Mouse (Mus musculus) erythroblast, adult 5-6 weeks (primary cell): Measurements from ENCODE around the gene Sema6d. TPM values are rescaled to one million over a fixed set of nuclear protein-coding genes. Genes with fewer than 3 reads are reported as not detected.

Experiments
- ATAC-seq: replicated peaks from 2 replicates; pipeline ENCODE4 v1.8.0; 2016; ENCODE audit warnings: moderate number of reproducible peaks, mild to moderate bottlenecking, moderate TSS enrichment, inconsistent platforms; ENCODE audit not compliant: poor library complexity, low FRiP score, severe bottlenecking
- total RNA-seq, 2 experiments: library from RNA; stranded (forward) in 1 of 2; stranded (reverse) in 1 of 2; fragments of 150-400 nt in 1 of 2; fragments of 200-764, 138-1000 nt in 1 of 2; gene quantifications; 2 replicates each; pipeline versions ENCODE4 v1.2.3 to v1.2.4; 2015 to 2017; ENCODE audit warnings: low replicate concordance in 2 of 2

Sema6d gene
- total RNA-seq, 2 experiments from 2014 or later = 0.85 to 0.96 TPM

DNA sequence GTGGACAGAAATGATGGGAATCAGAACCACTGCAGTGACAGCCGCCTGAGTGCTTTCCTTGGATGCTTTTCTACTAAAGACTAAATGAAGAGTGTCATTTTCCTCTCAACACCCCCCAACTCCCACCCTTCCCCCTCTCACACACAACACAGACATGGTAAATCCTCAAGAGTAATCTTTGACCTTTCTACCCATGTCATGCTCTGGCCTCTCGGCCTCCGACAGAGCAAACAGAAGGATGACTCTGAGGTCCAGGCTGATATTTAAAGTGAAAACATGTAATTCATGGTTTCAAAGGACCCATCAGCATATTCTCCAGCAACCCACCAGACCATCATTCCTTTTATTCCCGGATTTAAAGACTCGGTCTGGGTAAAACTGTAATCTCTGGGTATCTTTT is 518.2 kb downstream of the Sema6d start:
- no peak for ATAC-seq

DNA sequence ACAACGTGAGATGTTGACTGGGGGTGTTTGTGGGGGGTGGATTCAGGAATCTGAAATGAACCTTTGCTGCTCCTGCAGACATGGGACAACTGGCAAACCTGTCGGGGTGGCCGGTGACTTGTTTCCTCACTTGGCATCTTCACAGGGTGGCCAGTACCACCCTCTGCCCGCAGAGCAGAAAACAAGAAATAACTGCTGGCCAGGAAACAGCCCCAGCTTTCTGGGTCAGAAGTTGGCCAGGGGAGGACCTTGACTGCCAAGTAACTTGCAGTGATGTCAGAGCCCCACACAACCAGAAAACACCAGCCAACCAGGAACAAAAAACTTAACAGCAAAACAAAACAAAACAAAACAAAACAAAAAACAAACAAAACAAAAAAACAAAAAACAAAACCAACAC is 518.8 kb downstream of the Sema6d start:
- no peak for ATAC-seq

GRCm38 (mm10) chr2:124609014-124609413 is 519.2 kb downstream of the Sema6d start:
- ATAC-seq = no peak

GRCm38 (mm10) chr2:124609711-124610585 is 520.2 kb downstream of the Sema6d start:
- ATAC-seq = no peak

DNA sequence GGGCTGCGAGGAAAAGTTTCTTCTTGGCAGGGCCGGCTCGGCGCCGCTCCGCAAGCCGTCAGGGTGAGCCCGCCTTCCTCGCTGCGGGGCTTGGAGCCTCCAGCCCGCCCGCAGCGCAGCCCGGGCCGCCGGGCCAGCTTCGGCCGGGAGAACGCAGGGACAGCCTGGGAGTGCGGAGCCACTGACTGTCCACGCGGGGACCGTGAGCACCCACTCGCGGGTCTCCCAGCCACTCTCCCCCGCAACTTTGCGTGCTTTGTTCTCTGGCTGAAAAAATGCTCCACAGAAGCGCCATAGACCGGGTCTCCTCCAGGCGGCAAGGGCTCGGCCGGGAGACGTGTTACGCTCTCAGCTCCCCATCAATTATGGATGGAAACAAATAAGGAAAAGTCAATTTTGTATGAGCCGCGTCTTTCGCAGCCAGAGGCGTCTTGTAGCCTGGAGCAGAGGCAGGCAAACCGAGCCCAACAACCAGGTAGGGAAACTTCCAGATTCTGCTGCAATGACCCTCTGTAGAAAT is 520.9 kb downstream of the Sema6d start:
- ATAC-seq = no peak

- ATAC-seq = no peak
These were observed 521.5 kb downstream of the Sema6d start for GRCm38 (mm10) chr2:124611226-124611625.

GRCm38 (mm10) chr2:124612276-124612675 is 522.5 kb downstream of the Sema6d start:
- ATAC-seq = no peak

- ATAC-seq = no peak
These were observed 523.1 kb downstream of the Sema6d start for GRCm38 (mm10) chr2:124612727-124613510.

GRCm38 (mm10) chr2:124613671-124614210 is 524.0 kb downstream of the Sema6d start:
- ATAC-seq = no peak

- no peak for ATAC-seq
These were observed 527.0 kb downstream of the Sema6d start for GRCm38 (mm10) chr2:124616746-124617145.

DNA sequence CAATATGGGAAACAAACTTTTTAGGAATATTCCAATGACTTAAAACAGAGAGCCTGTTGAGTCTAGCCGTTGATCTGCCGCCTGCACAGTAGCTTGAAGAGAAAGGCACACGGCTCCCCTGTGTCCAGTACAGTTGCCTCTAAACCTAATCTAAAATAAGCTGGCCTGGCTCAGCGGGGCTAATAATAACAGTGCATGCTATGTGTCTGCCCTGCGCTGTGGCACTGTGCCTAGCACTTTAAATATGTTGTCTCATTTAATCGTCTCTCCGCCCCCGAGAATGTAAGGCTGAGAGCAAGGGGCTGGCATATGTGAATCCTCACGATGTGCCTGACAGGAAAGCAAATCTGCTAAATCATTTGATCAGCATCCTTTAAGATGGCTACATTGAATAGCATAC is 527.7 kb downstream of the Sema6d start:
- ATAC-seq = no peak

GRCm38 (mm10) chr2:124618091-124618490 is 528.3 kb downstream of the Sema6d start:
- ATAC-seq = no peak

DNA sequence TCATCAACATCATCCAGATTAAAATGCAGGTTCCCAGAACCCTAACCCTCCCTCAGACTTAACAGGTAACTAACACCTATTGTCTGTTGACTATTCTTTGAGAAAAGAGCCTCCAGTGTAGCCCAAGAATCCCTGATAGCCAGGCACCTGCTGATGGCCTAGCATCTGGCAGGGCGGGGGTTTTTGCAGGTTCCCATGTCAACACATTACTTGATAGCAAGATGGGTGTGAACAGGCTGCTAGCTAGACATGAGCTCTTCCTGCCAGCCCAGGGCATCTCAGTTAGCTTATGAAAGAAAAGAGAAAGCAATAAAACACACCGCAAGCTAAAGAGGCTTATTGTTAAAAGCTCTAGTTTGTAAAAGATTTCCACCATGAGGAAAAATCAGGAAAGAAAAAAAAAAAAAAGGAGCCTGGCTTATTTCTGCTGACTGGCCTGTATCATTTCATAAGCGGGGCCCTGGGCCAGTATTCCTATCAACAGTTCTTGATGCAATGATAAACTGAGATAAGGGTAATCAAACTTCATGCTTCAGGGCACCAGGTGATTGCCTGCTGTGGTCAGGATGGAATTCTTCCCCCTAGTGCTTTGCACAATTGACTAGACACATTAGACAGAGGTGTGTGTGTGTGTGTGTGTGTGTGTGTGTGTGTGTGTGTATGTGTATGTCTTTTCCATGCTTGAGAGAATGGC is 528.9 kb downstream of the Sema6d start:
- ATAC-seq = no peak

- no peak for ATAC-seq
These were observed 530.7 kb downstream of the Sema6d start for GRCm38 (mm10) chr2:124620470-124620869.

- ATAC-seq = no peak
These were observed 532.3 kb downstream of the Sema6d start for GRCm38 (mm10) chr2:124621972-124622621.

GRCm38 (mm10) chr2:124624247-124624929 is 534.6 kb downstream of the Sema6d start:
- no peak for ATAC-seq

- no peak for ATAC-seq
These were observed 536.7 kb downstream of the Sema6d start for GRCm38 (mm10) chr2:124626425-124626824.

DNA sequence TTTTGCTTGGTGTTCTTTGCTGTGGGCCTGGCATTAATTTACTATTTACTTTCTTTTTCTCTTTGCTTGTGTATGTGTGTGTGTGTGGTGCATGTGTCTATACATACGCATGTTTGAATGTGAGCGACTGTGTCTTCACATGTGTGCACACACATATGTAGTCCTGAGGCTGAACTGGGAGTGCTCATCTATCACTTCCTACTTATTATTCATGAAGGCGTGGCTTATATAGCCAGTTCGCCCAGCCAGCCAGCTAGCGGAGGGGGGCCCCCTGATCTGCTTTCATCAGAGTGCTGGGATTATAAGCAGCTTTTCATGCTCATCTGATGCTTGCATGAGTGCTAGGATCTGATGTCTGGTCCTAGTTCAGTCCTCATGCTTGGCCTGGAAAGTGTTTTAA is 537.9 kb downstream of the Sema6d start:
- ATAC-seq = no peak

GRCm38 (mm10) chr2:124628701-124629100 is 538.9 kb downstream of the Sema6d start:
- no peak for ATAC-seq
